Comparison of ENCODE assay signal across 9 mouse cellular contexts in genomic region chr2:52999524-52999969, GRCm38 (mm10).
DNase-seq lines count a peak whose midpoint lies in the region; ATAC-seq and TF ChIP-seq lines count a peak whose summit lies in the region.
"Had no signal": no experiment of that assay in that cellular context is flagged by ENCODE, and none has a peak within 500 bp of the region (broad histone marks: within the 10 kb centered on the region; RNA-seq: fewer than 3 reads in every experiment).

No protein-coding gene starts in this region.

- H3K9ac ChIP-seq in forebrain, embryonic 13.5 days: no peak overlapping the region
- H3K9ac ChIP-seq in liver, adult 2 months (ENCODE audit: low read depth, low read length): no peak overlapping the region
- no peak overlapping the region for H3K9ac ChIP-seq in liver, embryonic 11.5 days (ENCODE audit: low read depth, low read length)
- no peak overlapping the region for H3K9ac ChIP-seq in embryonic facial prominence, embryonic 14.5 days (ENCODE audit: low read depth, low read length)

- 23% methylated on average over 3 of the region's 3 CpGs for WGBS in forebrain, embryonic 13.5 days
- whole genome bisulfite sequencing in forebrain, embryonic 10.5 days: 56% methylated on average over 3 of the region's 3 CpGs
- 36% methylated on average over 3 of the region's 3 CpGs for WGBS in liver, adult 2 months
- WGBS in liver, embryonic 11.5 days: 56% methylated on average over 3 of the region's 3 CpGs
- 40% methylated on average over 3 of the region's 3 CpGs for WGBS in embryonic facial prominence, embryonic 14.5 days

- TF ChIP-seq CTCF in liver, adult 2 months (IDR thresholded peaks at IDR 0.05; ENCODE audit: low read depth, low read length): no peak

- ATAC-seq in forebrain, embryonic 13.5 days: peak; percentile 64
- ATAC-seq in liver, embryonic 11.5 days (replicated peaks; ENCODE audit: low FRiP score): no peak
- peak; percentile 77; the same call in 1 of the 2 replicates for ATAC-seq in embryonic facial prominence, embryonic 14.5 days (ENCODE audit: low read depth)
- 0 out of 2 replicates have a peak, but pooled peaks have one; percentile 29 for ATAC-seq in monocyte, adult 5-6 weeks (replicated peaks; ENCODE audit: insufficient number of reproducible peaks, low FRiP score, low TSS enrichment, poor library complexity, severe bottlenecking)

- TF ChIP-seq POLR2A in liver, adult 2 months (IDR thresholded peaks at IDR 0.05; ENCODE audit: extremely low read depth, insufficient read depth, low read length): no peak

- no peaks in the 10 kb centered on the region for H3K27me3 ChIP-seq in forebrain, embryonic 13.5 days
- no peaks in the 10 kb centered on the region for H3K27me3 ChIP-seq in forebrain, embryonic 10.5 days (ENCODE audit: poor library complexity, severe bottlenecking)
- H3K27me3 ChIP-seq in liver, adult 2 months (ENCODE audit: control insufficient read depth, insufficient read depth, low read length): no peaks in the 10 kb centered on the region
- no peaks in the 10 kb centered on the region for H3K27me3 ChIP-seq in liver, embryonic 11.5 days (replicated peaks; ENCODE audit: control insufficient read depth, insufficient read depth, low read length)
- no peaks in the 10 kb centered on the region for H3K27me3 ChIP-seq in embryonic facial prominence, embryonic 14.5 days (replicated peaks; ENCODE audit: control insufficient read depth, insufficient read depth, low read length)

- no peak overlapping the region for H3K27ac ChIP-seq in forebrain, embryonic 13.5 days
- H3K27ac ChIP-seq in forebrain, embryonic 10.5 days: no peak overlapping the region
- H3K27ac ChIP-seq in liver, adult 2 months (replicated peaks; ENCODE audit: insufficient read depth, low read depth, low read length): no peak overlapping the region
- H3K27ac ChIP-seq in liver, embryonic 11.5 days (ENCODE audit: low read depth, low read length): no peak overlapping the region
- no peak overlapping the region for H3K27ac ChIP-seq in embryonic facial prominence, embryonic 14.5 days (replicated peaks; ENCODE audit: low read depth, low read length)

- no peak overlapping the region for H3K4me2 ChIP-seq in forebrain, embryonic 13.5 days
- H3K4me2 ChIP-seq in liver, embryonic 11.5 days: no peak overlapping the region
- H3K4me2 ChIP-seq in embryonic facial prominence, embryonic 14.5 days (ENCODE audit: low read depth, low read length): no peak overlapping the region

- H3K79me2 ChIP-seq in liver, adult 2 months (ENCODE audit: control insufficient read depth, insufficient read depth, low read length): 0 out of 2 replicates have a peak, but pooled peaks cover 5% of the 10 kb centered on the region

- DNase-seq in forebrain, embryonic 10.5 days (ENCODE audit: extremely low spot score, low spot score): no peak
- DNase-seq in liver, adult 2 months (ENCODE audit: extremely low read depth, low read depth, low spot score): peak; percentile 16
- DNase-seq in liver, embryonic 11.5 days (ENCODE audit: low spot score): no peak
- peak; percentile 43 for DNase-seq in embryonic facial prominence, embryonic 14.5 days (ENCODE audit: low spot score)
- DNase-seq in urinary bladder, adult 18-20 months (ENCODE audit: low spot score in 2 of 2): no peak
- no peak for DNase-seq in testis, postnatal 14 days (ENCODE audit: low spot score)

- peaks cover 22% of the 10 kb centered on the region for H3K4me1 ChIP-seq in forebrain, embryonic 13.5 days
- H3K4me1 ChIP-seq in forebrain, embryonic 10.5 days: peaks cover 24% of the 10 kb centered on the region
- peaks cover 6% of the 10 kb centered on the region; the same call in 1 of the 2 replicates for H3K4me1 ChIP-seq in liver, adult 2 months (ENCODE audit: control insufficient read depth, insufficient read depth, low read length)
- peaks cover 3% of the 10 kb centered on the region; the same call in 1 of the 2 replicates for H3K4me1 ChIP-seq in liver, embryonic 11.5 days (replicated peaks; ENCODE audit: control insufficient read depth, insufficient read depth, low read length)
- peaks cover 11% of the 10 kb centered on the region; the same call in 1 of the 2 replicates for H3K4me1 ChIP-seq in embryonic facial prominence, embryonic 14.5 days (ENCODE audit: control insufficient read depth, insufficient read depth, low read length)

- no peak overlapping the region for H3K4me3 ChIP-seq in forebrain, embryonic 13.5 days
- no peak overlapping the region for H3K4me3 ChIP-seq in forebrain, embryonic 10.5 days
- no peak overlapping the region for H3K4me3 ChIP-seq in liver, adult 2 months (ENCODE audit: insufficient read depth, low read depth, low read length)
- H3K4me3 ChIP-seq in liver, embryonic 11.5 days (ENCODE audit: low read depth, low read length): no peak overlapping the region
- H3K4me3 ChIP-seq in embryonic facial prominence, embryonic 14.5 days (ENCODE audit: low read depth, low read length): no peak overlapping the region
- H3K4me3 ChIP-seq: erythroblast, embryonic 14.5 days had no signal

- H3K9me3 ChIP-seq in forebrain, embryonic 13.5 days (replicated peaks): no peaks in the 10 kb centered on the region
- no peaks in the 10 kb centered on the region for H3K9me3 ChIP-seq in forebrain, embryonic 10.5 days
- no peaks in the 10 kb centered on the region for H3K9me3 ChIP-seq in liver, embryonic 11.5 days (ENCODE audit: control insufficient read depth, low read length)
- no peaks in the 10 kb centered on the region for H3K9me3 ChIP-seq in embryonic facial prominence, embryonic 14.5 days (ENCODE audit: control insufficient read depth, low read length)

- H3K36me3 ChIP-seq in forebrain, embryonic 13.5 days (ENCODE audit: poor library complexity, severe bottlenecking): no peaks in the 10 kb centered on the region
- no peaks in the 10 kb centered on the region for H3K36me3 ChIP-seq in forebrain, embryonic 10.5 days (replicated peaks)
- no peaks in the 10 kb centered on the region for H3K36me3 ChIP-seq in liver, adult 2 months (ENCODE audit: control insufficient read depth, insufficient read depth, low read length)
- no peaks in the 10 kb centered on the region for H3K36me3 ChIP-seq in liver, embryonic 11.5 days (ENCODE audit: control insufficient read depth, insufficient read depth, low read length)
- H3K36me3 ChIP-seq in embryonic facial prominence, embryonic 14.5 days (ENCODE audit: control insufficient read depth, insufficient read depth, low read length): no peaks in the 10 kb centered on the region

Comparison
In these comparisons a context has a peak if more than half of its experiments do, and no peak if none do; other contexts are left out.
1. DNase-seq: peak in liver, adult 2 months (single experiment) and embryonic facial prominence, embryonic 14.5 days (single experiment); none in forebrain, embryonic 10.5 days (single experiment), liver, embryonic 11.5 days (single experiment), urinary bladder, adult 18-20 months (0 of 2) and testis, postnatal 14 days (single experiment).